Mouse (Mus musculus): ENCODE data around the gene Tbata. TPM values are rescaled to one million over a fixed set of nuclear protein-coding genes. Genes with fewer than 3 reads are reported as not detected.

Gene Tbata
- total RNA-seq, 2 experiments from 2014 or later: 0.57 to 1.0 TPM

DNA sequence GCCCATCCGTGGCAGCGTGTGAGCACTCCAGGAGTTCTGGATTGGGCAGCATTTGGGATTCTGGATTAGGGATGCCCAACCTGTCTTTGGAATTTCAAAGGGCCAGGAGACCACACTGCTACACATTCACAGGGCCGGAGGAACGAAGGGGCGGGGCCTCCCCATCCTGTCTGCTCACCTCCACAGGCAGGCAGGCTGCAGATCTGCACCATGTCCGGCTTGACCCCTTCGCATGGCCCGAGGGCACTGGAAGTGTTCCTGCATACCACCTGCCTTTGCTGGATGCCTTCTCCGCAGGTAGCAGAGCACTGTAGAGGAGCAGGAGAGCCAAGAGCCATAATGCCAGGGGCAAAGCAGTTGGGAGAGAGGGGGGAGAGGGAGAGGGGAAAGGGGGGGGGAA is 29.2 kb downstream of the Tbata start:
- intact Hi-C loops (cut with DNase I): loop anchor here (10.0 kb wide), 1 partner anchor 464 kb away; no protein-coding TSS in a partner anchor

DNA sequence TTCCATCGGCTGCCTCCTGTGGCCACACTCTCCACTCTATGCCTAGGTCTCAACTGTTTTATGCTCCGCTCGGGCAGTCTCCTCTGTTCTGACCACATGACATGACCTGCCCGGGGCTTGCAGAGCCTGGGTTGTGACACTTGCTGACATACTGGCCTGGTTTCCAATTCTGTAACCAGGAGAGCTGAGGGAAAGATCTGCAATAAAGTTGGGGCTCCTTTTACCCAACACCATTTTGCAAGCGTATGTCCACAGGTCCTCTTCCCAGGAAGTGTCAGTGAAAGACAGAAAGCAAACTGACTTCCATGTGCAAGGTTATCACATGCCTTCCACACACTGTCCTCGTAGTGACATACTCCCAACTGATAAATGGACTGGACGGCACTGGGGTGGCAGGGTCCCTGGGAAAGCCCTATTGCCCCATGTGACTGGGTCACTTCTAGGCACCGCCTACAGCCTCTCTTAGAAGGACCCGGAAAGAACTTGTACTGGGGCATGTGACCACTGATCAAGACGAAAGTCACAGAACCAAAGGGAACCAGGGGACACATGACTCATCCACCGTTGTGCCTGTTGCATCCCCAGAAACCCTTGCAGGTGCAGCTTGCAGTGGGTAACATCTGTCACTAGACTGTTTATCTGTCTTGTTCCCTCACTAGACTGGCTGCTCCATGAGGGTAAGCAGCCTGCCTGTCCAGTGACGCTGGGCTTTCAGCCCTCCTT is 30.0 kb downstream of the Tbata start:
- intact Hi-C loops (cut with DNase I): loop anchor here (10.0 kb wide), 1 partner anchor 463 kb away; no protein-coding TSS in a partner anchor
- DNase-seq (ENCODE audit: low spot score in 2 of 2): no peak

More for the DNA sequence above, 29.2 kb downstream of the Tbata start:
- no peak for DNase-seq (ENCODE audit: low spot score in 2 of 2)

DNA sequence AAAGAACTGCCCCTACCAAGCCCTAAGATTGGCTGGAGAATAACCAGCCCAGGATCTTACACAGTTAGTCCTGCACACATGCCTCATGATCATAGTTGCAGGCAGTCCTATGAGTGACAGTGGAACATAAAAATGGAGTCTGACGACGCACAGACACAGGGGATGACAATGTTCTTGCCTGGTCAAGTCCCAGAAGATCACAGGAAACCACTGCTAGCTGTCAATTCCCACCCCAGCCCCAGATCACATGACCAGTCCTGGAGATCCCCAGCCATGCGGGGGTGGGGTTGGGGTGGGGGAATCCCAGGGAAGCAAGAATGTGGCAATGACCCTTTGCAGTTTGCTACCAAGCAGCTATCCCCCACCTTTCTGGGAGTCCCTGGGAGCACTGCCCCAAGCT is 32.2 kb downstream of the Tbata start:
- no peak for DNase-seq (ENCODE audit: low spot score in 2 of 2)
- intact Hi-C loops (cut with DNase I): loop anchor here (10.0 kb wide), 1 partner anchor 461 kb away; no protein-coding TSS in a partner anchor

DNA sequence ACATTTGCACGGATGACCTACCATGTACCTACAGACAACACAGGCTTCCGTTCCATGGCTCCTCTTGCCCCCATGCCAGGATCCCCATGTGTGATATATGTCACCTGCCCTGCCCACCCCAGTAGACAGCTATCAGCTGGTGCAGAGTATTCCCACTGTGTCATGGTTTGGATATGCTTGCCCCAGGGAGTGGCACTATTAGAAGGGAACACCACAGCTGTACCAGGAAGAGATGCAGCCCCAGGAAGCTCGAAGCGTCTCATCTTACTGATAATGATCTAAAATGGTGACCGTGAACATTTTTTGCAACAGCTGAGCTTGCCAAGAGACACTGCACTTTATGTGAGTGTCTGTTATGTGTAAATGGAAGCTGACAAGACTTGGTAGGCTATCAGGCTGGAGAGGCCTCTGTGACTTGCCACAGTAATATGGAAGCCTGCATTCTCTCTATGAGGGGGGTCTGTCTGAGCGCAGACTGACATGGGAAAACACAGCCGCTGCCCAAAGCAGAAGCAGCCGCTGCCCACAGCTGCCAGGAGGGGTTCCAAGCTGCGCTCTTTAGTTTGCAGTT is 36.4 kb downstream of the Tbata start:
- DNase-seq (ENCODE audit: low spot score in 2 of 2): no peak
- intact Hi-C loops (cut with DNase I): loop anchor here (10.0 kb wide), 1 partner anchor 457 kb away; no protein-coding TSS in a partner anchor

DNA sequence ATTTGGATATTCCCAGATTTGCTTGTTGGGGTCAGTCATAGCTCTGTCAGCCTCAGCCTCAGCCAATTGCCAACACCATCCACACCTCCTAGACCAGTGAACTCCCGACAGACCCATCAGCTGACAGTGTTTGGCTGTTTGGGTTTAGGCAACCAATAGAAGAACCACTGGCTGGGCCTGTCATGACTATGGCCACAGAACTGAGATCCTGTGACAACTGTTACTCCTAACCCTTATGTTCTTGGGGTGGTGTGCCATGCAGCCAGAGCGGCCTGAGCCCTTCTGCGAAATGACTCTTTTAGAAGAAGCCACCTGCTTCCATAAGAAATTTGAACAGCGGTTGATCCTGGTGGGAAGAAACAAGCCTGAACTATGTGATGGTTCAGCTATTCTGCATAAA is 39.4 kb downstream of the Tbata start:
- intact Hi-C loops (cut with DNase I): no loop called here
- DNase-seq (ENCODE audit: low spot score in 2 of 2): no peak

DNA sequence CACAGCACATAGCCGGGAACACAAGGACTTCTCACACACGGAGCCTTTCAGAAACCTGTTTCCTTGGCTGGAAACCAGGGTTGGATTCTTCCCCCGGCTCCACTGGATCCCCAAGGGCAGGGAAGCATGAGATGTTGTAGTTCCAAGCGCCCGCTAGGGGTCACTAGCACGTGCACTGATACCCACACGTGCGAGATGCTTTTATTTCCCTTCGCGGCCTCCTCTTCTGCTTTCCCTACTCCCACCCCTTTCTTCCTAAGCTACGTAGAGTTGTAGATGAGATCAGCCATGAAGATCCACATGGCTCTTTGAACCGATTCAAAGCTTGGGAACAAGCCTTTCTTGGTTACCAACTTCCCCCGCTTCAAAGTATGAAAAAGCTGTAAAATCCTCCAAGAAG is 40.0 kb downstream of the Tbata start:
- DNase-seq (ENCODE audit: low spot score in 2 of 2): peak; percentile 25 to 39
- intact Hi-C loops (cut with DNase I): no loop called here

DNA sequence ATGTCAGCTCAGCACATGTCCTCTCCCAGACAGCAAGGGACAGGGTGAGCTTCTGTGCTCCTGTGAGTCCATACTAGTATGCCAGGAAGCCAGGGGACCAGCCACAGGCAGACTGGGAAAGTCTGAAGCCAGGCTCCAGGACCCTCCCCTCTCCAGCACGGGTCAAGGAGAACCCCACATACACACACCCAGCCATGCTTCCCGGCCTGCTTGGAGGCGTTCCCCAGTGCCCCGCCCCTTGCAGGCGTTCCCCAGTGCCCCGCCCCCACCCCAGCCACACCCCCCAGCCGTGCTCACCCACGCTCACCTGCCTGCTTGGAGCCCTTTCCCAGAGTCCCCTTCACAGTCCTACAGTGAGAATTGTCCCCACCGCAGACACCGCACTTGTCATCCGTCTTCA is 41.1 kb downstream of the Tbata start:
- no peak for DNase-seq (ENCODE audit: low spot score in 2 of 2)
- intact Hi-C loops (cut with DNase I): no loop called here

DNA sequence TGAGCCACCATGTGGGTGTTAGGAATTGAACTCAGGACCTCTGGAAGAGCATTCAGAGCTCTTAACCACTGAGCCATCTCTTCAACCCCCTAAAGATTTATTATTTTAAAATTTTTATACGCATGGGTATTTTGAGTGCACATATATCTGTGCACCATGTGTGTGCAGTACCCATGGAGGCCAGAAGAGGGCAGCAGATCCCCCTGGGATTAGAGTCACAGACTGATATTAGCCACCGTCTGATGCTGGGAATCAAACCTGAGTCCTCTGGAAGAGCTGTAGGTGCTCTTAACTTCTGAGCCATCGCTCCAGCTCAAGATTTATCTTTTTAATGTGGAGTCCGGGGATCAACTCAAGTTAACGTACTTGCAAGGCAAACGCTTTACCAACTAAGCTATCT is 43.9 kb downstream of the Tbata start:
- intact Hi-C loops (cut with DNase I): no loop called here
- DNase-seq (ENCODE audit: low spot score in 2 of 2): no peak

DNA sequence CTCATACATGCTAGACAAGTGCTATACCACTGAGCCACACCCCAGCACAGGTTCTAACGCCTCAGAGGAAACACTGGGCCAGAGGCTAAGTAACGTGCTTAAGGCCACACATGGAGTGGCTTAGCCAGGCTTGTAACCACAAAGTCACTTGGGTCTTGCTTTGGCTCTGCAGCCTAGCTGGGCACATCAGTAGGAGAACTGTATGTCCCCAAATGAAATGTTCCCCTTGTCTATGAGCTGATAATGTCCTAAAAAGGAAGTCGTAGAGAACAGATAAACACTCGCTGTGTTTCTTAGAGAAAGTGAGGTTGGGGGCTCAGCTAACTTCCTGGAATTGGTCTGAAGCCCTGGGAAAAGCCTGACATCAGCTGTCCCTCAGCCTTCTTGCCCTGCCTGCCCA is 44.4 kb downstream of the Tbata start:
- no peak for DNase-seq (ENCODE audit: low spot score in 2 of 2)

DNA sequence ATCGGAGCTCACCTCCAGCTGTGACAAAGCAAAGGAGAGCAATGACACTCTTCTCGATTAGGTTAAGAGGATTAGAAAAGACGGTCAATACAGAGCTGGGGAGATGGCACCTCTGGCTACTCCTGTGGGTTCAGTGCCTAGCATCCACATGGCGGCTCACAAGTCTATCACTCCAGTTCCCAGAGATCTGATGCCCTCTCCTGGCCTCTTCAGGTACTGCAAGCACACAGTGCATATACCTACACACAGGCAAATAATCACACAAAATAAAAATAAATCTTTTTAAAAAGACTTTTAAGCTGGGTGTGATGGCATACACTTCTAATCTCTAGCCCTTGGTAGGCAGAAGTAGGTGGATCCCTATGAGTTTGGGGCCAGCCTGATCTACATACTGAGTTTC is 47.6 kb downstream of the Tbata start:
- intact Hi-C loops (cut with DNase I): no loop called here
- no peak for DNase-seq (ENCODE audit: low spot score in 2 of 2)

More for the DNA sequence above, 44.4 kb downstream of the Tbata start:
- intact Hi-C loops (cut with DNase I): no loop called here

DNA sequence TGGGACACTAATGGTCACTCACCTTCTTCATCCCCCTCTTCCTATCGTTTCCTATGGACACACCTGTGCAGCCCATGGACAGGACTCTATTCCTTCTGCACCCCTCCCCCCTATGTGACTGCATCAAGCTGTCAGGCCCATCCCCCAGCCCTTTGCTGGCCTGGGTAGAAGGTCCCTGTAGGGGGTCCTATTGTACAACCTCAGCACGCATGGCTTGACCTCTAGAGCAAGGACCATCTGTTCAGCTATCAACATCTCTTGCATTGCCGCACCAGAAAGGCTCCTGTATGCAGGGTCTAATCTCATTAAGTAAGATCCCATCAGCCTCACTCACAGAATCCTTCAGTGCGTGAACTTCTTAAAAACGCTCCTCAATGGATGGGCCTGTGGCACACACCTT is 53.9 kb downstream of the Tbata start:
- intact Hi-C loops (cut with DNase I): no loop called here
- no peak for DNase-seq (ENCODE audit: low spot score in 2 of 2)

DNA sequence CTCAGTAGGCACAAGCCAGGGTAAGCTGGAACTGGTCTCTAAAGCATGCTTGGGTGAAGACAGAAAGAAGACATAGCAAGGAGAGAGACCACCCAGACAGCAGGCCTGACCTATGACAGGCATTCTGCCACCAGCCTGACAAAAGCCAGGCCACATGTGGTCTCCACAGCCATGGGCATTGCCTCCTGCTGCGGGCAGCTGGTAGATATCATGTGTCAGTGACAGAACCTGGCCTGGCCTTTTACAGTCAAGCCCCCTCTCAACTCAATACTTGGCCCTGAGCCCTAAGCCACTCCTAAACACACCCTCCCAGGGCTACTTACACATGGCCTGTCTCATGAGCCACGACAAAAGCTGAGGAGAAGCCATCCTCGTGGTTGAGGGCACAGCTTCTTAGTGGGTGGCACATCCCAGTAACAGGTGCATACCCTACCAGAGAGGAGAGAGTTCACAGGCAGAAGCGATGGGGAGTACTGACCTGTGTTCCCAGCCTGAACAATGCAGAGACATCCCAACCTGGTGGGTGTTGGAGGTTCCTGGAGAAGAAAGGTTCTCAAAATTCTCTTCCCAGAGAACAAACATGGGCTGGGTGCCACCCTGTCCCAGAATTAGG is 55.1 kb downstream of the Tbata start:
- intact Hi-C loops (cut with DNase I): no loop called here
- no peak for DNase-seq (ENCODE audit: low spot score in 2 of 2)

DNA sequence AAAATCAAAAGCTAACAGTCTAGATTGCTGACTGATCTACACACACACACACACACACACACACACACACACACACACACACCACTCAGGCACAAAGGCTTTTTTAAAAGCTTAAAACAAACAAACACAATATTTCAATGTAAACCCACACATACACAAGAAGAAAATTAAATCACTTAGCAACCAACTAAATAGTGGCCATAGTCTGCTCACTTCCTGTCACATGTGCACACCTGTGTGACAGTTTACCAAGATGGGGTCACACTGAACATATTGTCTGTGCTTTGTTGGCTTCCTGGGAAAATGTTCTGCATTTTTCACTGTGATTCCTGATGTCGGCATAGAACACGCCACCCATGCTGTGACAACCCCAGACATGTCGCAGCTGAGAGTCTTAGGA is 60.0 kb downstream of the Tbata start:
- intact Hi-C loops (cut with DNase I): no loop called here
- DNase-seq (ENCODE audit: low spot score in 2 of 2): no peak

DNA sequence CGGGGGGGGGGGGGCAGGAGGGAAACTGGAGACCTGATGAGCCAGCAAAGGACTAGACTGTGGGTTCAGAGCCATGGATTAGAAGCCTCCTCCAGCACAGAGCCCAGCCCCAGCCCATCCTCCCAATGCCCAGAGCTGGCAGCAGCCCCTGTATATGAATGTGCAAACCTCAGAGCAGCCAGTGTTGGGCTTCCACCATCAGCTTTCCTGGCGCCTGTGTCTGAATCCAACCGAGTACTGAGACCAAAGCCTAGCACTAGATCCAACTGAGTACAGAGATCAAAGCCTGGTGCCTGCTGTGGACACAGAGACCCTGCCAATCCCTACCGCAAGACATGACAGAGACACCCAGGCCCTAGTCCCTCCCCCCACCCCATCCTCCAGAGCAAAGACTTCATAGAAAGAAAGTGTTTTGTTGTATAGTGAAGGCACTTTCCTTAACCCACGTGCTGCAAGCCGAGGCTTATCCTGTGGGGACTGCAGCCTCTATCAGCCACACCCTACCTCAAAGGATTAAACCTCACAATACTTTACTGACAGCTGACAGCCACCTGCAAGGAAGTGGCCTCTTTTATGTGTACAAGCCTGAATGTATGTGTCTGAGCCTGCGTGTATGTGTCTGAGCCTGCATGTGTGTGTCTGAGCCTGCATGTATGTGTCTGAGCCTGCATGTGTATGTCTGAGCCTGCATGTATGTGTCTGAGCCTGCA is 61.3 kb downstream of the Tbata start:
- intact Hi-C loops (cut with DNase I): no loop called here
- DNase-seq (ENCODE audit: low spot score in 2 of 2): no peak

DNA sequence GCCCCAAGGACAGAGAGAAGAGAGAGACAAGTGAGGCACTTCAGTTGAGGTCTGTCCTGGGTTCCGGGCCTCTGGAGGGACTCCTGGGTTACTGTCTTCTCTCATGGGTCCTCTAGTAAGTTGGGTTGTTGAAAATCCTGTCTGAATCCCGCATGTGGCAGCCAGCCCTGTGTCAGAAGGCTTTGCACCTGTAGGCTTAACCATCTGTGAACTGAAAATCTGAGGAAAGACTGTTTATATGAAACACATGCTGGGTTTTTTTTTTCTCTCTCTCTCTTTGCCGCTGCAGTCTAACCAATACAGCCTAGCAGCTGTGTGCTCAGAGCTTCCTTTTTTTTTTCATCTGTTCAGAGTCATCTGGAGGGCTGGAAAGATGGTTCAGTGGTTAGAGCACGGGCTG is 62.6 kb downstream of the Tbata start:
- no peak for DNase-seq (ENCODE audit: low spot score in 2 of 2)
- intact Hi-C loops (cut with DNase I): no loop called here

DNA sequence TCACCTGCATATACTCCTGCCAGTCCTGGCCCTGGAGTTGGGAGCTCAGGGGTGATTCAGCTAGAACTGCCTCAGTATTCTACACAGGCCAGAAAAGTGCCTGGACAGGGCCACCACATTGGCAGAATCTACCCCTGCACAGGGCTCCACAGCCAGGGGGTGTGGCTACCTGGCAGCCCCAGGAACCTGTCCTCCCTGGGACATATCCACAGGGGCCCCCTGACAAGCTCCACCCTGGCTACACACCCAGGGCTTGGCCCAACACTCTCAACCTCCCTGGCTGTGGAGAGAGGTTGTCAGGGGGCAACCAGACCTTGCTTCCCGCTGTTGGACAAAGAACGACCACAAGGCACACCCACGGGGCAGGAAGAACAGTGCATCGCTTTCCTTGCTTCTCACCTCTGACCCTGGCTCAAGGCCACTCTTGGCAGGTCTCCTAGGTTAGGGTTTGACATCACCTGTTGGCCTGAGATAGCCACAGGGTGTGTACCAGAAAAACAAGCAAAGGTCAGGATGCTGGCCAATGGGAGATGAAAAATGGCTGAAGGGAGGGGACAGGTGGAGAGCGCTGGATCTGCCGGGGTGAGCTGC is 64.0 kb downstream of the Tbata start:
- DNase-seq (ENCODE audit: low spot score in 2 of 2): no peak
- intact Hi-C loops (cut with DNase I): no loop called here

DNA sequence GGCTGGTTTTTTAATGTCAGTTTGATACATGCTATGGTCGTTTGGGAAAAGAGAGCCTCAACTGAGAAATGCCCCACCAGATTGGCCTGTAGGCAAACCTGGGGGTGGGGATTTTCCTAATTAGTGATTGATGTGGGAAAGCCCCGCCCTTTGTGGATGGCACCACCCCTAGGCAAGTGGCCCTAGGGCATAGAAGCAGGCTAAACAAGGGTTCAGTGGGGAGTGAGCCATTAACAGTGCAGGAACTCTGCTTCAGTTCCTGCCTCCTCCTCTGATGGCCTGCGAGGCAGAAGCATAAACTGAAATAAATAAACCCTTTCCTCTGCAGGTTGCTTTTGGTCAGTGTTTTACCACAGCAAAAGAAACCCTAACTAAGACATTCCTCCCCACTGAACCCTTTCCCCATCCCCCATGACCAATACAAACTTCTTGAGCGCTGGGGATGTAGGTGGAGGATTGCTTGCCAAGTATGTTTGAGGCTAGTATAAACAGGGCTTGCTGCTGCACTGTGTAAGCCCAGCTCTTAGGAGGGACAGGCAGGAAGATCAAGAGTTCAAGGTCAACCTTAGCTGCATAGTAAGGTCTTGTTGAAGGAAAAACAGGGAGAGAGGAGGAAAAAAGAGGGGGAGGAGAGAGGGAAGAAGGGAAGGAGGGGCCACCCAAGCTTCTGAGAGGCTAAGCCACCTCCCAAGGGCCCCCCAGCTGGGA is 65.1 kb downstream of the Tbata start:
- no peak for DNase-seq (ENCODE audit: low spot score in 2 of 2)
- intact Hi-C loops (cut with DNase I): no loop called here

DNA sequence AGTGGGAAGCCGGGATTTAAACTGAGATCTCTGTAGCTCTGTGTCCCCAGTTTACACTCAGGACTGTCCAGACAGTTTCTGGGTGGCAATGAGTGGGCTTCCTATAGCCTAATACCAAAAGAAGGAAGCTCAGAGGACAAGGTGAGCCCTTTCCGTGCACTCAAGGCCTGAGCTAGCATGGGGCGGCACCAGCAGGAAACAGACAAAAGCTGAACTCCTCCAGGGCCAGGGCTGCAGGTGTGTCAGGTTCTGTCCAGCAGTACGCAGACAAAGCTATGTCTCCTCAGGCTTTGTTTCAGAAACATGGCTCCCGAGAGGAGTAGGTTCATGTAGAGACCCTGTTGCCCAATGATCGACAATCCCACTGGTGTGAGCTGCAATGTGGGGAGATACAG is 65.6 kb downstream of the Tbata start:
- DNase-seq (ENCODE audit: low spot score in 2 of 2): no peak
- intact Hi-C loops (cut with DNase I): no loop called here
